Mouse (Mus musculus) forebrain, embryonic 11.5 days (tissue): Measurements from ENCODE around the gene 1190002N15Rik. TPM values are rescaled to one million over a fixed set of nuclear protein-coding genes. Genes with fewer than 3 reads are reported as not detected.

ENCODE experiments used
- ATAC-seq: fragments of 200-750 bp; cut with Nextera tagmentation; replicated peaks from 2 replicates; pipeline ENCODE4 v1.8.0; 2017; ENCODE audit warnings: moderate TSS enrichment; ENCODE audit not compliant: low FRiP score
- DNase-seq: peaks from one replicate; pipeline ENCODE4 v3.0.0-alpha.2; 2017; ENCODE audit warnings: low spot score
- H3K27ac ChIP-seq: fragments of 300-500 bp; sonication (generic); 2 replicates; pipeline ENCODE4 v1.5.1; 2014; ENCODE audit warnings: low read depth, low read length
- H3K27me3 ChIP-seq: fragments of 300-500 bp; sonication (generic); 2 replicates; pipeline ENCODE4 v1.6.1; 2014; ENCODE audit warnings: mild to moderate bottlenecking, low read length, mixed read lengths; ENCODE audit not compliant: control insufficient read depth, insufficient read depth
- H3K36me3 ChIP-seq: fragments of 300-500 bp; sonication (generic); 2 replicates; pipeline ENCODE4 v1.6.1; 2014; ENCODE audit warnings: mild to moderate bottlenecking, low read length, moderate library complexity, mixed read lengths; ENCODE audit not compliant: control insufficient read depth, insufficient read depth
- H3K4me1 ChIP-seq: fragments of 300-500 bp; sonication (generic); replicated peaks from 2 replicates; pipeline ENCODE4 v1.6.1; 2014; ENCODE audit warnings: low read length, mixed read lengths; ENCODE audit not compliant: control insufficient read depth, insufficient read depth
- H3K4me2 ChIP-seq: fragments of 300-500 bp; sonication (generic); 2 replicates; pipeline ENCODE4 v1.6.1; 2014; ENCODE audit warnings: low read depth, mild to moderate bottlenecking, low read length, moderate library complexity, mixed read lengths; ENCODE audit not compliant: severe bottlenecking
- H3K4me3 ChIP-seq: fragments of 300-500 bp; sonication (generic); 2 replicates; pipeline ENCODE4 v1.5.1; 2014; ENCODE audit warnings: low read depth, low read length
- H3K9ac ChIP-seq: fragments of 300-500 bp; sonication (generic); 2 replicates; pipeline ENCODE4 v1.6.1; 2014; ENCODE audit warnings: low read length
- H3K9me3 ChIP-seq: fragments of 300-500 bp; sonication (generic); 2 replicates; pipeline ENCODE4 v1.6.1; 2016; ENCODE audit warnings: low read length, mixed read lengths; ENCODE audit not compliant: control insufficient read depth
- WGBS: fragments of 180-500 bp; shearing (Covaris S2); extraction: QIAGEN DNeasy Blood & Tissue Kit; methylation state at CpG from one replicate; pipeline ENCODE4 v1.1.7; 2014; 5-methylcytosine and 5-hydroxymethylcytosine counted together
- polyA plus RNA-seq: library from polyadenylated mRNA; unstranded; fragments of >200 nt; fragmentation: Nextera tagmentation; extraction: Ambion mirVana; gene quantifications from 2 replicates; pipeline ENCODE4 v1.2.1, GENCODE M21; 2014

1190002N15Rik gene
- polyA plus RNA-seq, 1 experiment from 2014 or later = 21.8 TPM

GRCm38 (mm10) chr9:94491467-94491866 is 46.4 kb downstream of the 1190002N15Rik start:
- H3K27ac ChIP-seq = no peak overlapping the region
- H3K9me3 ChIP-seq = no peaks in the 10 kb centered on the region
- no peaks in the 10 kb centered on the region for H3K36me3 ChIP-seq
- H3K4me3 ChIP-seq = no peak overlapping the region
- no peak overlapping the region for H3K4me2 ChIP-seq
- H3K9ac ChIP-seq = no peak overlapping the region
- no peaks in the 10 kb centered on the region for H3K4me1 ChIP-seq
- ATAC-seq (no peak), DNase-seq (no peak)
- H3K27me3 ChIP-seq = no peaks in the 10 kb centered on the region
- 88% methylated on average over 9 of the region's 9 CpGs for WGBS

DNA sequence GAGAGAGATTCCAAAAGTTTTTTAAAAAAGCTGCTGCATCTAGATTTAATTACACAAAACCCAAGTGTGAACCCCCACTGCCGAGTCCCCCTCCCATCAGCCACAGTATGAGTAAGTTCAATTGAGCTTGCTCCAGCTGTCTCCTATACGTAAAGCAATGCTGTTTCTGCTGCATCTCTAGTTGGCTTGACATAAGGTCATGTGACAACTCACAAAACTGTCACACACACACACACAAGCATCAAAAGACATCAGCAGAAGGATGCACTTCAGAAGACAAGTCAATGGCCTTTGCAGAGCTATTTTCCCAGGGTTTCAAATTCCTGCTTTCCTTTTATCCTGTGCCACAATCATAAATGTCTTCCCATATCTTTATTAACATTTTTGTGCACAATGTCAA is 49.9 kb downstream of the 1190002N15Rik start:
- Histone ChIP-seq H3K4me1 (no peaks in the 10 kb centered on the region), H3K27me3 (no peaks in the 10 kb centered on the region), H3K4me2 (no peak overlapping the region), H3K9ac (no peak overlapping the region), H3K27ac (no peak overlapping the region), H3K4me3 (no peak overlapping the region), H3K36me3 (no peaks in the 10 kb centered on the region), H3K9me3 (no peaks in the 10 kb centered on the region)
- ATAC-seq = no peak
- WGBS = 85% methylated on average over 2 of the region's 2 CpGs
- no peak for DNase-seq

DNA sequence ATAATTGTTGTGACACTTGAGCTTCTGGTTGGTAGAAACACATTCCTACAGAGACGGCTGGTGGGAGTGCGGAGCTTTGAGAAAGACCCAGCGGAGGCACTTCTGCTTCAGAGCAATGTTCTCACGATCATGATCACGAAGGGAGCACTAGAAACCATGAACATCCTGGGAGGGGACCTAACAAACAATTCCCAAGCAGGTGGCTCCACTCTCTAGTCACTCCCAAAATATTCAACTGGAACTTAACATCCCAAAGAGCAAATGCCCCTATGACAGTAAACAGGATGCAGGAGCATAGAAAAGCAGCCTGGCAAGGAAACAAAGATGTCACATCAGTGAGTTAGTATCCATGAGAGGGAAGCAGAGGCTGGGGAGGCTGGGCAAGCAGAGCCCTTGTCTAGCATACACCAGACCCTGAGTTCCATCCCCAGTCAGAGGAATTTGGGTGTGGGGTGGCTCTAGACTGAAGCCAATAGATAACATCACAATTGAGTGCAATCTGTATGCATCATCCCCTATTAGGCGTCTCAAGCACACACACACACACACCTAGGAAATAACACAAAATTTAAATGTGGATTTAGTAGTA is 54.5 kb downstream of the 1190002N15Rik start:
- Histone ChIP-seq H3K9me3 (no peaks in the 10 kb centered on the region), H3K4me2 (no peak overlapping the region), H3K9ac (no peak overlapping the region), H3K27ac (no peak overlapping the region), H3K36me3 (no peaks in the 10 kb centered on the region), H3K4me3 (no peak overlapping the region), H3K4me1 (no peaks in the 10 kb centered on the region), H3K27me3 (no peaks in the 10 kb centered on the region)
- WGBS = 83% methylated on average over 6 of the region's 6 CpGs
- ATAC-seq (peak; percentile 53; the same call in 1 of the 2 replicates), DNase-seq (no peak)

- Histone ChIP-seq H3K4me2 (no peak overlapping the region), H3K27me3 (no peaks in the 10 kb centered on the region), H3K4me3 (no peak overlapping the region), H3K9me3 (no peaks in the 10 kb centered on the region), H3K27ac (no peak overlapping the region), H3K36me3 (no peaks in the 10 kb centered on the region), H3K4me1 (no peaks in the 10 kb centered on the region), H3K9ac (no peak overlapping the region)
- DNase-seq (no peak), ATAC-seq (peak; percentile 72)
- 82% methylated on average over 10 of the region's 10 CpGs for WGBS
Observed at GRCm38 (mm10) chr9:94482215-94482975, 55.5 kb downstream of the 1190002N15Rik start.

- Histone ChIP-seq H3K9me3 (no peaks in the 10 kb centered on the region), H3K27ac (no peak overlapping the region), H3K4me3 (no peak overlapping the region), H3K27me3 (no peaks in the 10 kb centered on the region), H3K4me1 (no peaks in the 10 kb centered on the region), H3K9ac (no peak overlapping the region), H3K4me2 (no peak overlapping the region), H3K36me3 (no peaks in the 10 kb centered on the region)
- ATAC-seq = no peak
- WGBS = 92% methylated on average over 16 of the region's 16 CpGs
- DNase-seq = no peak
Observed at GRCm38 (mm10) chr9:94481057-94481456, 56.8 kb downstream of the 1190002N15Rik start.

DNA sequence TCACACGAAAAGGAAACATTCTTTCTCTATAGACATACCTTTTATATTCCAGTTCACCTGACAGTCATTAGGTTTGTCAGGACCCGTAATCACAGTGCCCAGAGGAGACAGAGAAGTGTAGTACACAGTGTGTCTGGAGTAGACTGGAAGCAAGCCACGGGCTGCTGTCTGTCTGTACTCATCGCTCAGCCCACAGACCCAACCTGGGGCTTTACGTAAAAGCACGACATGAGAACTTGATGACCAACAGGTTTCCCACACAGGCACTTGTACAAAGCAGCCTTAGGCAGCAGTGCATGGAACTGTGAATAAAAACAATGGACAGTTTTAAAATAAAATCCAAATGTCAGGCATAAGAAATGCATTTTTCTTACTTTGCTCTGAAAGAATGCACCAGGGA is 58.5 kb downstream of the 1190002N15Rik start:
- ATAC-seq (no peak), DNase-seq (no peak)
- Histone ChIP-seq H3K27me3 (no peaks in the 10 kb centered on the region), H3K4me3 (no peak overlapping the region), H3K4me2 (no peak overlapping the region), H3K4me1 (no peaks in the 10 kb centered on the region), H3K27ac (no peak overlapping the region), H3K9me3 (no peaks in the 10 kb centered on the region), H3K36me3 (no peaks in the 10 kb centered on the region), H3K9ac (no peak overlapping the region)
- WGBS = 85% methylated on average over 6 of the region's 6 CpGs

DNA sequence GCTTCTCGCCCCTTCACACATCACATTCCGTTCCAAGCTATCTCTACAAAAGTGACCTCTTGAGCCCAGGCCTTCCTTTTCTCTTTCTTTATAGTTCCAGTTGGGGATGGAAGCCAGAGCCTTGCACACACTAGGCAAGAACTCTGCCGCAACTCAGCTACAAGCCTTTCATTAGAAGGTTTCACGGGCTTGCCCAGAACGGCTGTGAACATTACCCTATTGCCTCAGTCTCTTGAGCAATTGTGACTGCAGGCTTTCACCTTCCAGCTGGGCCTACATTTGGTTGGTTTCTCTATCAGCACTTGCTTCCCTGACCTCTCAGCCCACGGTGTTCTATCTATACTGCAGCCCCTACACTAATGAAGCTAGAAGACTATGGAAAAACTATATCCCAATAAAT is 58.9 kb downstream of the 1190002N15Rik start:
- DNase-seq (no peak), ATAC-seq (no peak)
- no peak overlapping the region for H3K4me2 ChIP-seq
- H3K4me1 ChIP-seq = no peaks in the 10 kb centered on the region
- no peaks in the 10 kb centered on the region for H3K27me3 ChIP-seq
- WGBS = 92% methylated on average over 6 of the region's 6 CpGs
- H3K36me3 ChIP-seq = no peaks in the 10 kb centered on the region
- no peak overlapping the region for H3K4me3 ChIP-seq
- no peak overlapping the region for H3K9ac ChIP-seq
- no peaks in the 10 kb centered on the region for H3K9me3 ChIP-seq
- no peak overlapping the region for H3K27ac ChIP-seq

- H3K27ac ChIP-seq = no peak overlapping the region
- no peak overlapping the region for H3K4me2 ChIP-seq
- H3K36me3 ChIP-seq = no peaks in the 10 kb centered on the region
- no peak for DNase-seq
- H3K27me3 ChIP-seq = no peaks in the 10 kb centered on the region
- no peaks in the 10 kb centered on the region for H3K9me3 ChIP-seq
- H3K4me1 ChIP-seq = no peaks in the 10 kb centered on the region
- H3K4me3 ChIP-seq = no peak overlapping the region
- WGBS = 98% methylated on average over 1 of the region's 1 CpGs
- no peak overlapping the region for H3K9ac ChIP-seq
- no peak for ATAC-seq
Observed at GRCm38 (mm10) chr9:94475973-94476372, 61.9 kb downstream of the 1190002N15Rik start.

DNA sequence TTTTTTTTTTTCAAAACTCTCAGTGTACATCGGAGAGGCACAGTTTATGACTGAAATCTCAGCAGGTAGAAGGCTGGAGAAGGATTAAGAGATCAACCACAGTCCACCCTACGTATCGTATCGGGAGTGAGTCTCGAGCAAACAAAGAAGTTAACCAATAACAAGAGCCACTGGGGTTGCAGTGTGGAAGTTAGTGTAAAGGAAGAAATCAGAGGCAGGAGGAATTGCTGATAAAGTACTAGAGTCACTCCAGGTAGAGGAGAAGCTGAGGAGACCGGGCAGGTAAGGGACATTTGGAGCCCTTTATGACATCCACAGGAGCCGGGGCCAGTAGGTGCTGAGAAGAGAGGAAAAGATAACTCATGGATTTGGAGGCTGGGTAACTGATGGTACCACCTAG is 64.0 kb downstream of the 1190002N15Rik start:
- no peak for DNase-seq
- Histone ChIP-seq H3K9ac (no peak overlapping the region), H3K27me3 (no peaks in the 10 kb centered on the region), H3K36me3 (no peaks in the 10 kb centered on the region), H3K27ac (no peak overlapping the region), H3K4me3 (no peak overlapping the region), H3K4me2 (no peak overlapping the region), H3K4me1 (no peaks in the 10 kb centered on the region), H3K9me3 (no peaks in the 10 kb centered on the region)
- ATAC-seq = no peak
- 84% methylated on average over 7 of the region's 7 CpGs for WGBS
